Mouse (Mus musculus) heart, adult 2 months (tissue): ENCODE results near the gene E130311K13Rik.

Experiments used
- CTCF ChIP-seq: fragments of 200-600 bp; IDR thresholded peaks from 2 replicates; pipeline ENCODE4 v1.8.1; 2022; ENCODE audit warnings: antibody characterized with exemption, mild to moderate bottlenecking, moderate library complexity
- POLR2A ChIP-seq: fragments of 200-500 bp; IDR thresholded peaks from 2 replicates; pipeline ENCODE4 v1.6.1; 2011; ENCODE audit warnings: mild to moderate bottlenecking, low read depth, low read length, control low read depth; ENCODE audit not compliant: insufficient read depth

DNA sequence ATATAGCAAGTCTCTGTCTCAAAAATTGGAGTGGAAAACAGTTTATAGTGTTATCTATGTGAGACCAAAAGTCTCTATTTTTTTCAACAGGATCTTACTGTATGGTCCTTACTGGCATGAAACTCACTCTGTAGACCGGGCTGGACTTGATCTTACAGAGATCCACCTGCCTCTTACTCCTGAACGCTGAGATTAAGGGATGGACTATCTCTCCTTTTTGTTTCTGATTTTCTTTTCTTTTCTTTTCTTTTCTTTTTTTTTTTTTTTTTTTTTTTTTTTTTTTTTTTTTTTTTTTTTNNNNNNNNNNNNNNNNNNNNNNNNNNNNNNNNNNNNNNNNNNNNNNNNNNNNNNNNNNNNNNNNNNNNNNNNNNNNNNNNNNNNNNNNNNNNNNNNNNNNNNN lies 36.7 kb upstream of the E130311K13Rik start:
- TF ChIP-seq CTCF (no peak), POLR2A (no peak)
